Comparison of ENCODE assay signal across 23 mouse cellular contexts in genomic region chr17:84262325-84262979, GRCm38 (mm10).
DNase-seq lines count a peak whose midpoint lies in the region; ATAC-seq and TF ChIP-seq lines count a peak whose summit lies in the region.
"Had no signal": no experiment of that assay in that cellular context is flagged by ENCODE, and none has a peak within 500 bp of the region (broad histone marks: within the 10 kb centered on the region; RNA-seq: fewer than 3 reads in every experiment).

No protein-coding gene starts in this region.

- peaks cover 30% of the 10 kb centered on the region for H3K4me1 ChIP-seq in liver, embryonic 16.5 days (ENCODE audit: control insufficient read depth, low read depth, low read length)
- H3K4me1 ChIP-seq in stomach, postnatal 0 days (replicated peaks; ENCODE audit: control insufficient read depth, insufficient read depth), result peaks cover 20% of the 10 kb centered on the region

- peak; percentile 89 for ATAC-seq in liver, embryonic 16.5 days (ENCODE audit: low read depth)
- peak; percentile 78 for ATAC-seq in stomach, postnatal 0 days (ENCODE audit: low FRiP score, low TSS enrichment)
- ATAC-seq: hindbrain, postnatal 0 days; intestine, embryonic 16.5 days; lung, postnatal 0 days; midbrain, embryonic 13.5 days; Patski had no signal

- H3K4me3 ChIP-seq in liver, embryonic 16.5 days (ENCODE audit: low read depth, low read length), result no peak overlapping the region
- H3K4me3 ChIP-seq in stomach, postnatal 0 days (ENCODE audit: low read depth, low read length), result no peak overlapping the region
- H3K4me3 ChIP-seq: embryonic facial prominence, embryonic 10.5 days; gastrocnemius, adult 2 months; hindbrain, embryonic 10.5 days; midbrain, embryonic 13.5 days had no signal

- H3K9me3 ChIP-seq in liver, embryonic 16.5 days (replicated peaks; ENCODE audit: control insufficient read depth, low read length), result no peaks in the 10 kb centered on the region
- H3K9me3 ChIP-seq in stomach, postnatal 0 days (ENCODE audit: control insufficient read depth, low read length), result no peaks in the 10 kb centered on the region
- H3K9me3 ChIP-seq: embryonic facial prominence, embryonic 10.5 days; G1E; hindbrain, embryonic 10.5 days; midbrain, embryonic 13.5 days had no signal

- no peak for TF ChIP-seq CTCF in stomach, postnatal 0 days (IDR thresholded peaks at IDR 0.05; ENCODE audit: low read depth)

- TF ChIP-seq EP300 in stomach, postnatal 0 days (optimal IDR thresholded peaks at IDR 0.05), result no peak

- H3K27me3 ChIP-seq in liver, embryonic 16.5 days (ENCODE audit: control insufficient read depth, insufficient read depth, low read depth, low read length), result no peaks in the 10 kb centered on the region
- no peaks in the 10 kb centered on the region for H3K27me3 ChIP-seq in stomach, postnatal 0 days (ENCODE audit: control insufficient read depth, insufficient read depth, low read length)
- H3K27me3 ChIP-seq: CH12.LX; midbrain, embryonic 13.5 days; Patski had no signal

- 35% methylated on average over 9 of the region's 9 CpGs for WGBS in liver, embryonic 16.5 days (ENCODE audit: insufficient replicate concordance)
- 74% methylated on average over 9 of the region's 9 CpGs for WGBS in stomach, postnatal 0 days

- peak; percentile 10 to 13 for DNase-seq in spleen, postnatal 36 days (ENCODE audit: low spot score in 2 of 2)
- DNase-seq in spleen, postnatal 10 days (ENCODE audit: low spot score in 2 of 2), result no peak
- peak; percentile 68 for DNase-seq in liver
- DNase-seq in stomach, postnatal 0 days (ENCODE audit: low spot score), result no peak
- DNase-seq in adrenal gland, postnatal 25 days, result no peak
- DNase-seq in thymus, adult 18-20 months, result no peak
- no peak for DNase-seq in left cerebral cortex, adult 8-10 months (ENCODE audit: low spot score in 2 of 2)
- DNase-seq: B cell, adult 2 months; cerebellum, adult 9-10 months; gastrocnemius, adult 2 months; kidney, adult 9 months; kidney, postnatal 25 days had no signal

- peak overlapping the region; percentile 37; the same call in 1 of the 2 replicates for H3K27ac ChIP-seq in liver, embryonic 16.5 days (ENCODE audit: low read length)
- H3K27ac ChIP-seq in stomach, postnatal 0 days (replicated peaks), result peak overlapping the region; percentile 53; the same call in 1 of the 2 replicates
- H3K27ac ChIP-seq: embryonic facial prominence, embryonic 10.5 days; gastrocnemius, adult 2 months; hindbrain, embryonic 10.5 days; hindbrain, postnatal 0 days; macrophage; midbrain, embryonic 13.5 days had no signal

- H3K9ac ChIP-seq in liver, embryonic 16.5 days (ENCODE audit: low read depth, low read length), result no peak overlapping the region
- no peak overlapping the region for H3K9ac ChIP-seq in stomach, postnatal 0 days (ENCODE audit: low read length)
- H3K9ac ChIP-seq: midbrain, embryonic 13.5 days had no signal

- no peaks in the 10 kb centered on the region for H3K36me3 ChIP-seq in liver, embryonic 16.5 days (ENCODE audit: control insufficient read depth, insufficient read depth)
- H3K36me3 ChIP-seq in stomach, postnatal 0 days (ENCODE audit: control insufficient read depth, insufficient read depth, low read length), result no peaks in the 10 kb centered on the region
- H3K36me3 ChIP-seq: hindbrain, embryonic 10.5 days; midbrain, embryonic 13.5 days had no signal

- 0 out of 2 replicates have a peak overlapping the region, but pooled peaks have one; percentile 14 for H3K4me2 ChIP-seq in liver, embryonic 16.5 days (ENCODE audit: low read depth, low read length)
- no peak overlapping the region for H3K4me2 ChIP-seq in stomach, postnatal 0 days (replicated peaks; ENCODE audit: low read depth)
- H3K4me2 ChIP-seq: midbrain, embryonic 13.5 days had no signal

Comparison
In these comparisons a context has a peak if more than half of its experiments do, and no peak if none do; other contexts are left out.
1. DNase-seq: peak in spleen, postnatal 36 days (2 of 2) and liver (single experiment); none in spleen, postnatal 10 days (0 of 2), stomach, postnatal 0 days (single experiment), adrenal gland, postnatal 25 days (single experiment), thymus, adult 18-20 months (0 of 2) and left cerebral cortex, adult 8-10 months (0 of 2).